Mouse (Mus musculus): Measurements from ENCODE around the gene Wdr90.

- TF ChIP-seq CTCF (IDR thresholded peaks at IDR 0.05; ENCODE audit: low read depth) (no peak), EP300 (IDR thresholded peaks at IDR 0.05; ENCODE audit: low read depth) (no peak)
Observed at GRCm38 (mm10) chr17:25843636-25844395, 17.5 kb downstream of the Wdr90 start.

All from liver, postnatal 0 days (tissue).